Mouse (Mus musculus) olfactory bulb, adult 2 months (tissue): Measurements from ENCODE around the gene Slc19a1.

ENCODE experiments used
- CTCF ChIP-seq: fragments of 200-500 bp; IDR thresholded peaks from 2 replicates; pipeline ENCODE4 v1.5.1; 2012; ENCODE audit warnings: low read depth, mild to moderate bottlenecking, low read length, moderate library complexity; ENCODE audit not compliant: insufficient read depth
- POLR2A ChIP-seq: fragments of 200-500 bp; IDR thresholded peaks from 2 replicates; pipeline ENCODE4 v1.6.1; 2012; ENCODE audit warnings: mild to moderate bottlenecking, low read depth, low read length, moderate library complexity; ENCODE audit not compliant: insufficient read depth

GRCm38 (mm10) chr10:77084568-77084967 is 52.5 kb downstream of the Slc19a1 start:
- no peak for TF ChIP-seq POLR2A
- no peak for TF ChIP-seq CTCF
